In the genomic region with DNA sequence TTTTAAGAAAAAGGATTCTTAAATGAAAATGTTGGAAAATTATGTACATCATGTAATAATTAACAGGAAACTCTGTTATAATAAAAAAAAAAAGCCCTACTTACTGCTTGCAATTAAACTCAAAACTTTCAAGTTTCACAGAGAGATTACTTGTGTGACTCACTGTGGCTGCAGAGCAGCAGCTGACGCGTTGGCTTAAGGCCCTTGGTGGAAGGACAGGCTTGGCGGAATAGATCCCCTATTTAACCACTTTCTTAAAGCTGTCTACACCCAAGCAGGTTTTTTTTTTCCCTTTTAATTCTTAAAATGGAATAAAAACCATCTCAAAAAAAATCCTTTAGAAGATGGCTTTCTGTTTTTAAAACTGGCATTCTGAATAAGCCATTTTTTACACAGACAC, we compare ENCODE assay signal across 7 mouse cellular contexts.
DNase-seq lines count a peak whose midpoint lies in the region; ATAC-seq lines count a peak whose summit lies in the region.

No protein-coding gene starts in this region.

- H3K9me3 ChIP-seq in kidney, embryonic 14.5 days (ENCODE audit: control insufficient read depth, low read length): no peaks in the 10 kb centered on the region
- no peaks in the 10 kb centered on the region for H3K9me3 ChIP-seq in heart, embryonic 16.5 days (replicated peaks; ENCODE audit: control insufficient read depth, low read length)
- no peaks in the 10 kb centered on the region for H3K9me3 ChIP-seq in stomach, embryonic 15.5 days

- no peak overlapping the region for H3K9ac ChIP-seq in kidney, embryonic 14.5 days (ENCODE audit: low read depth, low read length)
- peak overlapping the region; percentile 34; the same call in 1 of the 2 replicates for H3K9ac ChIP-seq in heart, embryonic 16.5 days (ENCODE audit: low read length)
- H3K9ac ChIP-seq in stomach, embryonic 15.5 days: no peak overlapping the region

- no peaks in the 10 kb centered on the region for H3K27me3 ChIP-seq in kidney, embryonic 14.5 days (ENCODE audit: control insufficient read depth, insufficient read depth, low read length)
- H3K27me3 ChIP-seq in heart, embryonic 16.5 days (ENCODE audit: control insufficient read depth, insufficient read depth, low read length): no peaks in the 10 kb centered on the region
- H3K27me3 ChIP-seq in stomach, embryonic 15.5 days (replicated peaks): no peaks in the 10 kb centered on the region

- DNase-seq in kidney, postnatal 14 days: peak; percentile 27
- peak; percentile 80 for DNase-seq in NIH3T3 (ENCODE audit: low read depth)
- peak; percentile 21 to 30 for DNase-seq in cerebellum, postnatal 36 days
- DNase-seq in frontal cortex, postnatal 10 days (ENCODE audit: low spot score in 2 of 2): no peak

- no peak for ATAC-seq in kidney, embryonic 14.5 days (ENCODE audit: low FRiP score, low TSS enrichment)
- ATAC-seq in heart, embryonic 16.5 days (replicated peaks; ENCODE audit: extremely low read depth, insufficient read depth, low FRiP score): peak; percentile 72; the same call in 1 of the 2 replicates
- peak; percentile 54; the same call in 1 of the 2 replicates for ATAC-seq in stomach, embryonic 15.5 days (ENCODE audit: insufficient read depth, low FRiP score, low read depth)

- no peak overlapping the region for H3K4me3 ChIP-seq in kidney, embryonic 14.5 days (ENCODE audit: low read length)
- H3K4me3 ChIP-seq in heart, embryonic 16.5 days (ENCODE audit: low read length): no peak overlapping the region
- H3K4me3 ChIP-seq in stomach, embryonic 15.5 days (replicated peaks): no peak overlapping the region

- H3K4me2 ChIP-seq in kidney, embryonic 14.5 days (replicated peaks; ENCODE audit: low read depth, low read length): no peak overlapping the region
- H3K4me2 ChIP-seq in heart, embryonic 16.5 days (ENCODE audit: low read depth, low read length): peak overlapping the region; percentile 29; the same call in 1 of the 2 replicates
- H3K4me2 ChIP-seq in stomach, embryonic 15.5 days: no peak overlapping the region

- H3K36me3 ChIP-seq in kidney, embryonic 14.5 days (ENCODE audit: control insufficient read depth, insufficient read depth, low read length): no peaks in the 10 kb centered on the region
- H3K36me3 ChIP-seq in heart, embryonic 16.5 days (ENCODE audit: control insufficient read depth, insufficient read depth): no peaks in the 10 kb centered on the region
- no peaks in the 10 kb centered on the region for H3K36me3 ChIP-seq in stomach, embryonic 15.5 days

- WGBS in kidney, embryonic 14.5 days: 46% methylated on average over 3 of the region's 3 CpGs
- WGBS in heart, embryonic 16.5 days: 5% methylated on average over 3 of the region's 3 CpGs
- WGBS in stomach, embryonic 15.5 days: 10% methylated on average over 3 of the region's 3 CpGs

- no peak overlapping the region for H3K27ac ChIP-seq in kidney, embryonic 14.5 days (ENCODE audit: low read depth, low read length)
- peak overlapping the region; percentile 95 for H3K27ac ChIP-seq in heart, embryonic 16.5 days (ENCODE audit: low read length)
- H3K27ac ChIP-seq in stomach, embryonic 15.5 days: peak overlapping the region; percentile 82; the same call in 1 of the 2 replicates

- H3K4me1 ChIP-seq in kidney, embryonic 14.5 days (ENCODE audit: control insufficient read depth, insufficient read depth, low read length): 0 out of 2 replicates have a peak, but pooled peaks cover 5% of the 10 kb centered on the region
- H3K4me1 ChIP-seq in heart, embryonic 16.5 days (ENCODE audit: control insufficient read depth, insufficient read depth, low read length): peaks cover 25% of the 10 kb centered on the region
- no peaks in the 10 kb centered on the region for H3K4me1 ChIP-seq in stomach, embryonic 15.5 days

Comparison
In these comparisons a context has a peak if more than half of its experiments do, and no peak if none do; other contexts are left out.
1. DNase-seq: peak in kidney, postnatal 14 days (single experiment), NIH3T3 (single experiment) and cerebellum, postnatal 36 days (2 of 2); none in frontal cortex, postnatal 10 days (0 of 2).